Mouse (Mus musculus) right cerebral cortex, adult 18-20 months (tissue): ENCODE data around the gene Sh3glb2.
A peak's percentile ranks its signal among the peaks of the same experiment; 100 is the strongest.

ENCODE experiments used
- DNase-seq: peaks from one replicate; pipeline ENCODE4 v3.0.0; 2022; ENCODE audit warnings: mixed read lengths

Gene Sh3glb2

GRCm38 (mm10) chr2:30379307-30379706 is 20.2 kb upstream of the Sh3glb2 start:
- no peak for DNase-seq

- DNase-seq = no peak
Observed at GRCm38 (mm10) chr2:30377721-30378120, 18.6 kb upstream of the Sh3glb2 start.

- no peak for DNase-seq
Observed at GRCm38 (mm10) chr2:30375893-30376292, 16.8 kb upstream of the Sh3glb2 start.

- no peak for DNase-seq
Observed at GRCm38 (mm10) chr2:30372726-30373125, 13.6 kb upstream of the Sh3glb2 start.

- no peak for DNase-seq
Observed at GRCm38 (mm10) chr2:30371544-30371943, 12.4 kb upstream of the Sh3glb2 start.

- no peak for DNase-seq
Observed at GRCm38 (mm10) chr2:30366203-30366602, 7.1 kb upstream of the Sh3glb2 start.

- DNase-seq = no peak
Observed at GRCm38 (mm10) chr2:30365281-30366069, 6.3 kb upstream of the Sh3glb2 start.

GRCm38 (mm10) chr2:30363773-30364650 is 4.9 kb upstream of the Sh3glb2 start, which contains the start of gene Miga2:
TSS of gene Miga2 (plus strand) at chr2:30364233.
- DNase-seq = peak; percentile 99

GRCm38 (mm10) chr2:30362865-30363264 is 3.7 kb upstream of the Sh3glb2 start:
- no peak for DNase-seq

GRCm38 (mm10) chr2:30360626-30361025 is 1.5 kb upstream of the Sh3glb2 start:
- DNase-seq = no peak

- DNase-seq = peak; percentile 58
Observed at GRCm38 (mm10) chr2:30357552-30358510, 1.3 kb downstream of the Sh3glb2 start.

- DNase-seq = no peak
Observed at GRCm38 (mm10) chr2:30356906-30357305, 2.2 kb downstream of the Sh3glb2 start.

GRCm38 (mm10) chr2:30356266-30356665 is 2.9 kb downstream of the Sh3glb2 start:
- no peak for DNase-seq

GRCm38 (mm10) chr2:30355861-30356260 is 3.3 kb downstream of the Sh3glb2 start:
- no peak for DNase-seq

GRCm38 (mm10) chr2:30351149-30351548 is 8.0 kb downstream of the Sh3glb2 start:
- no peak for DNase-seq

- DNase-seq = no peak
Observed at GRCm38 (mm10) chr2:30349196-30349595, 9.9 kb downstream of the Sh3glb2 start.

GRCm38 (mm10) chr2:30345971-30346676 is 13.0 kb downstream of the Sh3glb2 start:
- DNase-seq = no peak

- DNase-seq = no peak
Observed at GRCm38 (mm10) chr2:30343601-30344137, 15.5 kb downstream of the Sh3glb2 start.

- no peak for DNase-seq
Observed at GRCm38 (mm10) chr2:30342544-30342943, 16.6 kb downstream of the Sh3glb2 start.

GRCm38 (mm10) chr2:30342061-30342460 is 17.1 kb downstream of the Sh3glb2 start:
- DNase-seq = no peak

- no peak for DNase-seq
Observed at GRCm38 (mm10) chr2:30337179-30337578, 22.0 kb downstream of the Sh3glb2 start.
